Mouse (Mus musculus) erythroblast, embryonic 14.5 days (primary cell): ENCODE measurements around the gene Vtn.

Experiments used
- GATA1 ChIP-seq: IDR thresholded peaks from 2 replicates; pipeline ENCODE4 v1.6.1; 2012; ENCODE audit warnings: low read length, inconsistent platforms, mixed read lengths
- TAL1 ChIP-seq: IDR thresholded peaks from 3 replicates; pipeline ENCODE4 v1.6.1; 2012; ENCODE audit warnings: low read length, inconsistent platforms, mixed read lengths

- TF ChIP-seq GATA1 (no peak), TAL1 (no peak)
Observed at GRCm38 (mm10) chr11:78536690-78537084, 37.8 kb downstream of the Vtn start.
